Mouse (Mus musculus): ENCODE data around the gene Ccdc117. TPM values are rescaled to one million over a fixed set of nuclear protein-coding genes. Genes with fewer than 3 reads are reported as not detected.
"Not testable (repeated sequence)": the region's sequence is repeated elsewhere in the genome, so short reads cannot be mapped to it uniquely, and the experiment has no call there.

Ccdc117 gene
- polyA plus RNA-seq, 2 experiments from 2014 or later = 3.5 to 4.2 TPM

DNA sequence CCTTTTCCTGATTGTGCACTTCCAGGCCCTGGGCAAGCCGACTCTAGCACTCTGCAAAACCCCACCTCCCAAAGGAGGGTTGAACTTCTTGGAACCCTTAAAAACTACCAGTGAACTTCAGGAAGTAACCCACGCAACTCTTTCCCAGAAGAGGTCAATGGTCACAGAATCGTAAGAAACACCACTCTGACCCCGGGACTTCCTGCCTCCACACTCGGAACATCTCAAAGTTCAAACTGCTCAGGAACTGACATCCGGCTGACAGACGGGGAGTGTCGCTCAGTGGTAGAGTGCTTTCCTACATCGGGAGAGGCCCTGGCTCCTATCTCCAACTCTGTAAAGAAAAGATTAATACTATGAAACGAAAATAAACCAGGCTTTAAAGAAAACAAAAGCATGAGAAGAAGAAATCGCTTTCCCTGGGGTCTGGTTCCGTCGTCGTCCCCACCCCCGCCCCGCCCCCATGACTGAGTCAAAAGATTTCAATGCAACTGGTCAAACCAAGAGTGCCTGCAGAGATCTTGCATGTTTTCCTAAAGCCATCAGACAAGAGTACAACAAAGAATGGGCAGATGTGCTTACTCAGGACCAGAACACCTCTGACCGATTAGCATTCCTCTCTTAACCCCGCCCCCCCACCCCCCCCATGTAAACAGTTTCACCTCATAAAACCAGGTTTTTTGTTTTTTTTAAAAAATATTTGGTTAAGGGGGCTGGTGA lies 36.0 kb downstream of the Ccdc117 start:
- peak; percentile 77 for ATAC-seq

DNA sequence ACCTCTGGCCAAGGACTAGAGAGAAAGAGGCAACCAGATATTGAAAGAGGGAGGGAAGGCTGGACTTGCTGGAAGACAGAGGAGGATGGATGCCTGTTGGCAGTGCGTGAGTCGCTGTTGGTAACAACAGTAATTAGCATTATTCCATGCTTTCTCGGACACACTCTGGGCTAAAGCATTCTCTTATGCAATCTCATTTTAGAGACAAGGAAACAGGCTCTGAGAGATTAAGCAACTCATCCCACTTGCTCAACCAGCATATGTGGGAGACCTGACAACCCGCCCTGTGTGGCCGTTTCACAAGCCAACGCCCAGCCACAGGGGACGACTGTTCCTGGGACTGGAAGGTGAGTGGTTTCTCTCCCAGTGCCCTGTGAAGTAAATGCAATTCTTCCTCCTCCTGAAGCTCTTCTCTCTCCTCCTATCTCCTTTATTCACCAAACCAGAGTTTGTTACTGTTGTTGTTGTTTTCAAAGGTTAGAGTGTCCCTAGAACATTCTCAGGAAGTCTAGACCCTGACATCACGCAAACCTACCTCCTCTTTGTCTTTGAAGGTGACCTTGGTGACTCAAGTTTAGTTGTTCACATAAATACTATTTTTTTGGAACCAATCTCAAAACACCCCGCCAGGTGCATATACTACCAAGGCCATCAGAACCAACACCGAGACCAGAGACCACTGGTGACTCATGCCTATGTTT lies 39.5 kb downstream of the Ccdc117 start:
- ATAC-seq = no peak

DNA sequence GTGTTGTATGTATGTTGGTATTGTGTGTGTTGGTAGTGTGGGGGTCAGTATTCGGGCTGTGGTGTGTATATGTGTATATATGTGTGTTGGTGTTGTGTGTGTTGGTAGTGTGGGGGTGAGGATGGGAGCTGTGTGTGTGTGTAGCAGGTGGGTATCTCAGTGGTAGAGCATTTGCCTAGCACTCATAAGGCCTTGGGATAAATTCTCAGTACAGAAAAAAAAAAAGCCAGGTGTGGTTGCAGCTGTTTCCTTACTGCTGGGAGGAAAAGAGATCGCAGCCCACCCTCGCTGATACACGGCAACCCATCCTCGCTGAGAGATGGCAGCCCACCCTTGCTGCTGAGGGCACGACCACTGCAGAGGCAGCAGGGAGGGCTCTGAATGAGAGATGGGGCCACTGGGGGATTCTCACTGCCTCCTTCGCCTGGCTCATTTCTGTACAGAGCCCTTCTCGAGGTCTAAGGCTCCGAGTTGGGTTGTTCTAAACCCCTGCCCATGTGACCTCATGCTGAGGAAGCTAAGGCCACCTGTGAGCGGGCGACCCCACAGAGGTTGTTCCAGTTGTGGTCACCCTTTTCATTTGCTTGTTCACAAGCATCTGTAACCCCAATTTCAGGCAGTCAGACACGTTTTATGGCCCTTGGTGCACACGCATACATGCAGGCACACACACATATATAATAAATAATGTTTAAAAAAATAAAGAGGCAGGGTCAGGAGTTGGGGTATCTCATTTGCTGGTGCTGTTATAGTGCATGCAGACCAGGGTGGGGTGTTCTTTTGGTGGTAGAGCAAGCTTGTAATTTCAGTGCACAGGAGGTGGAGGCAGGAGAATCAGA lies 40.9 kb downstream of the Ccdc117 start:
- no peak for ATAC-seq

DNA sequence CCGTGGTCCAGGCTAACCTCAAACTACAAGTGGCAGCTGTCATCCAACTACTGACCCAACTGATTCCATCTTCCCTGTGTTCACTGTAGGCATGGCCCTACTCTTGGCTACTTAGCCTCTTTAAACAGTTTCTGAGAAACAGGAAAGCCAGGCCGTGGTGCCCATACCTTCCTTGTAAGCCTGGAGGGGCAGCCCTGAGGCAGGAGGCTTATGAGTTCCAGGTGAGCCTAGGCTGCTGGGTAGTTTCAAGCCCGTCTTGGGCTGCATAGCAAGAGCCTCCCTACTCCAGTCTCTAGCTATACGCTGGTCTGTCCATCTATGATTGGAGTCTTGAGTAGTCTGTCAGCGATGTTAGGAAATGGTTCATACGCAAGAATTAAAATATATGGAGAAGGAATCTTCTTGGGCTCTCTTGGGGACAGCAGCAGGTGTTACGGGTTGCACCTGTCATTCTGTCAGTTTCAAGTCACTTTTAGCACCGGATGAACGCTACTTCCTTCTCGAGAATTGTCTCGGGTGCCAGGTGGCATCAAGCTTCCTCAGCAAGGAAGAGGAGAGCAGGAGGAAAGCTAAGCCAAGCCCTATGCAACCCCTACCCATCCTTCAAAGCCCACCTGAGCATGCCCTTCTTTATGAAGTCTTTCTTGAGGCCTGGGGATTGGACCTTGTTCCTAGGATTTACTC lies 41.9 kb downstream of the Ccdc117 start:
- no peak for ATAC-seq

DNA sequence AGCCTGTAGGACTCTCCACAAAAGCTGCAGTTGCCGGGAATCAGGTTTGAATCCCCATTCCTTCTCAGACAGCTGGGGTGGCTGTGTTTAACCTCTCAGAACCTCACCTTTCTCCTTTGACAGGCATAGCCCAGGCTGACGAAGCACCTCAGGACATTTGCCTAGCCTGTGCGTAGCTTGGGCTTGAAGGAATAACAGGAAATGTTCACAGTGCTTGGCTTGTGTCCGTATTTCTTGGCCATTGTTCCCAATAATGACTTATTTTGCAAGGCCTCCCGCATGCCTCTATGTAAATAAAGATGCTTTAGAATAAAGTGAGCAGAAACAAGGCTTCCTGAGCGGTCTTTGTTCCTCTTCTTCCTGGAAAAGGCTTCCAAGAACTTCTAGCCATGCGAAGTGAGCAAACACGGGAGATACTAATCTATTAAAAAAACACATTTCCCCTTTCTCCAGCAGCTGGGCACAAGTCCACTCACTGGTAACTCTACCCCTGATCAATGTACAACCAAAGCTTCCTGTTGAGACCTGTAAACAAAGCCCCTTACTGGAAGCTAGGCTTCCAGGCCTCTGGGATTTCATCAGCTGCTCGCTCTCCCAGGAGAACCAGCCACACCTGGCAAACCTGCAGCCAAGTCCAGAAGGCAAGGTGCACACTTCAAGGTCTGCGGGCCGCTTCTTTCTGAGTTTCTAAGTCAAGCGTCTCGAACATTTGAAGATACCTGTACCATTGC lies 42.9 kb downstream of the Ccdc117 start:
- no peak for ATAC-seq

DNA sequence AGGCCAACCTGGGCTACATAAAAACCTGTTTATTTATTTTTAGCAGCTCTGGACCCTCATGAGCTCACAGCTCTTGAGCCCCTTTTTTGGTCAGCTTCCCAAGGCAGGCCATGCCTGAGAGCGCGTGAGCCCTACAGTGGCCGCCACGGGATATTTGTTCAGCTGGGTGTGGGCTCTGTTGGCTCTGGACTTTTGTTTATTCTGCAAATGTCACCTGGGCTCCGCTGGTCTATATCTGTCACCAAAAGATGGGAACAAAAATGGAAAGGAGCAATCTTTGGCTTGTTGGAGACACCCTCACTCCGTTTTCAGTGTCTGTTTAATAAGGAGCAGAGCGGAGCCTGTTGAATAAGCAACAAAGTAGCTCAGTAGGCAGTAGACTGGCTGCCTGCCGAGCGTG lies 43.6 kb downstream of the Ccdc117 start:
- no peak for ATAC-seq

DNA sequence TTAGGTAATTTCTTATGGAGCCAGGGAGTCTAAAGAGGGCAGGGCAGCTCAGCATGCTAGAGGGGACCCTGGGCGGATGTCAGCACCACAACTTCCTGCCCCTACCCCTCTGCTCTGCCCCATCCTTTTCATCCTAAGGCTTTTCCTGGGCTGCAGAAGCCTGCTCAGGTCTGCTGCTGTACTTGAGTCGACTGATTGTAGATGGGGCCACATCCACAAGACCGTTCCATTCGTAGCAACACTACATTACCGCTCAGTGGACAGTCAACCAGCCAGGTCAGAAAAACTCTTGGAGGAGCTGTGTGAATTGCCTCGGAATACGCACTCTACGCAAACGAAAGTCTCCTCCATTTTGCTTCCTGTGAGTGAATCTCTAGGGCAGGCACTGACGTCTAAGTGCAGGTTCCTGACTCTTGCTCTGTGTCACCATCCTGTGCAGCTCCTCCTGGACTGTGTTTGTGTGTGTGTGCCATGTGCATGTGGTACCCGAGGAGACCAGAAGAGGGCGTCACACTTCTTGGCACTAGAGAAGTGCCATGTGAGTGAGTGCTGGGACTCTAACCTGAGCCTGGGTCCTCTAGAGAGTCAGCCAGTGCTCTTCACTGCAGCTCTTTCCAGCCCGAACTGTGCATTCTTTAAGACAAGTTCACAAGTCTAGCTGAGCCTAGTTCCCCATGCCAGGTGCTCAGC lies 45.3 kb downstream of the Ccdc117 start:
- ATAC-seq = no peak

DNA sequence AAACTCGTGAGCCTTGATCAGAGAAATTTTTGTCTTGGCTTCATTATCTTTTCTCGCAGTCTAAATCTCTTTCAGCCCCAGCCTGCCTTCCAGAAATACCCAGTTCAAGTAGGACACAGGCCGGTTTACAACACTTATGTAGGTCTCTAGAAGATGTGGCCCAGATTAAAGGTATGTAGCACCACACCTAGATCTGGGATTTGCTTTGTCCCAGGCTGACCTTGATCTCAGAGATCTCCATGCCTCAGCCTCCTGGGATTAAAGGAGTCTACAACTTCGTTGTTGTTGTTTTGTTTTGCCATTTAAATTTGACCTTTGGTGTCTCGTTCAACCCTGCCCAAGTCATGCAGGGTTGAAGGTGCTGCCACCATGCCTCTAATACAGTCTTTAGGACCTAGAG lies 46.1 kb downstream of the Ccdc117 start:
- ATAC-seq = no peak

DNA sequence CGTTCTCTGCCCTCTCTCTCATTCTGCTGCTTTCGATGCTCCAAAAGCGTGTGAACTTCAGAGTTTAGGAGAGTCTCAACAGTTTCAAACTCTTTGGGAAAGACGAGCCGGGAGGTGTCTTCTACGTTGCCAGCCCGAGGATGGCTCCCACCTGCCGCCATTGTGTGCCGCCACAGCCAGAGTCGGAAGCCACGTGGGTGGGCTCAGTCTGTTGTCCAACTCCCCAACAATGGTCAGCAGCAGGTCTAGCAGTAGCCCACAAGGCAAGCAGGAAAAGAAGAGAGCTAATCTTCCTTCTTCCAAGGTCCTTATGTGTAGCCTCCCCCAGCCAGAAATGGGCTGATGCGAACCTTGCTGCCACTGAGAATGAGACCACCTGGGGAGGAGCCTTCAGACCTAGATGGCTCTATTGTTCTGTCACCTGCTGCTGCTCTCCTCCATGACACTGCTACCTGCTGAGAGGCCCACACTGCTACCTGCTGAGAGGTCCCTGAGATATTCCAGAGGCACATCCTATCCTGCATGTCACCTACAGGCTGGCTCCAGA lies 46.6 kb downstream of the Ccdc117 start:
- ATAC-seq = no peak

DNA sequence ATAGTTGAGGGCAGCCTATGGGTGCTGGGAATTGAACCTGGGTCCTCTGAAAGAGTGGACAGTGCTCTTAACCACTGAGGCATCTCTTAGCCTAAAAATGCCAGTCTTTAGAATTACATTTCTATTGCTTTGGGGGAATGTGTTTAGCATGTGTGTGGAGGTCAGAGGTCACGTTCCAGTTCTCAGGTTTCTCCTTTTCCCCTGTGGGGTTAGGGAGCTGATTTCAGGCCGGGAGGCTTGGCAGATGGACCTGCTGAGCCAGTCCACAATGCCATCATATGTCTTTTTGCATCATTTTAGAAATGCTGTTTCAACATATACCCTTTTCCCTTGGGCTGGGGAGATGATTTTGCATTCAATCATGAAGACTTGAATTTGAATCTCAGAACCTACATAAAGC lies 48.1 kb downstream of the Ccdc117 start:
- no peak for ATAC-seq

DNA sequence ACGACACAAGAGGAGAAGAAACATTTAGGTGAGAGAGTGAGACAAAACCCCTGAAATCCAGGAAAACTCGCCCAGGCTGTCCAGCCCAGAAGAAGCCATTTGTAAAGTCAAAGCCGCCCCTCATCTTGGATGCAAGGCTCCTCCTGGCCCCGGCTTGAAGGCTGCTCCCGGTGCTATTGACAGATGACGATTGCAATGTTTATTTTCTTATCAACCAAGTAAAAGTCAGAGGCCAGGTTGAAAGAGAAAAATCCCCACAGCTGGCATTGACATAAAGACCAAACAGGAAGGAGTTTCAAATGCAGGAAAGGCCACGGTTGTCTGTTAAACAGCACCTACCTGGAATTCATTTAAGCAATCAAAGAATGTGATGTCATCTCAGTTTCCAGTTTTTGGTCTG lies 50.1 kb downstream of the Ccdc117 start:
- ATAC-seq = no peak

DNA sequence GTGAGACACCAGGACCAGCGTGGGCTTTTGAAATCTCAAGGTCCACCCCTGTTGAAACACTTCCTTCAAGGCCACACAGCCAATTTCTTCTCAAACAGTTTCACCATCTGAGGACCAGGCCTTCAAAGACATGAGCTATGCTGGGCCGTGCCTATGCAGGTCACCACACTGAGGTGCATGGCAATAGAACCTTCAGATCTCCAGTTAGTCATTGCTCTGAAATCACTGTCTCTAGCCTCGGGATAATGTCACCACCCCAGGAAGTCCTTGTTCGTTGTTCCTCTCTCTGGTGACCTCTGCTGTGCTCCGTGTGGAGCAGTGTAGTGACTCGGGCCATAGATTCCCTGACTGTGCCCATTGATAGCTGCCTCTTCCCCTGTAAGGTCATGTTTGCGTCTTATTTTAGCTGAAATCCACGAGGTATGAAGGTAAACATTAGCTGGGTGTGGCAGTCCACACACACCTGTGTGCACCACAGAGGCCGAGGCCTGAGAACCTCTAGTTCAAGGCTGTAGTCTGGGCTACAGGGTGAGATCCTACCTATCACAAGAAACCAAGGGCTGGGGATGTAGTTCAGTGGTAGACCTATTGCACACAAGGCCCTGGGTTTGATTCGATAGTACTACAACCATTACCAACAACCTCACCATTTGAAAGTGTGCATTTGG lies 50.9 kb downstream of the Ccdc117 start:
- ATAC-seq = no peak

DNA sequence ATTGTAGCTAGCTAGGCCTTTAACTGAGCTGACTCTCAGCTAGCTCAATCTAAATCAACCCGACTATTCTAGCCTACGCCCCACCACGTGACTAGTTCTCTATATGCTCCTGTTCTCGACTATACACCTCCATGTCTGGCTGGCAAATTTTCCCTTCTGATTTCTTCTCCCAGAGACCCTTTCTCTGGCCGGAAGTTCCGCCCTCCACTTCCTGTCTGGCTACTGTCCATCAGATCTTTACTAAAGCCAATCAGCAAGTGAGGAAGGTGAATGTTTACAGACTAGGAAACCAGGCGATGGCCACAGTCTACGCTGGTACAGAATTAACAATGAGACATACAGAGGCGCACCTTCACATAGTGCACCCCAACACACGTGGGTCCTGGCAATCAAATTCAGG lies 52.6 kb downstream of the Ccdc117 start:
- ATAC-seq = not testable (repeated sequence)

DNA sequence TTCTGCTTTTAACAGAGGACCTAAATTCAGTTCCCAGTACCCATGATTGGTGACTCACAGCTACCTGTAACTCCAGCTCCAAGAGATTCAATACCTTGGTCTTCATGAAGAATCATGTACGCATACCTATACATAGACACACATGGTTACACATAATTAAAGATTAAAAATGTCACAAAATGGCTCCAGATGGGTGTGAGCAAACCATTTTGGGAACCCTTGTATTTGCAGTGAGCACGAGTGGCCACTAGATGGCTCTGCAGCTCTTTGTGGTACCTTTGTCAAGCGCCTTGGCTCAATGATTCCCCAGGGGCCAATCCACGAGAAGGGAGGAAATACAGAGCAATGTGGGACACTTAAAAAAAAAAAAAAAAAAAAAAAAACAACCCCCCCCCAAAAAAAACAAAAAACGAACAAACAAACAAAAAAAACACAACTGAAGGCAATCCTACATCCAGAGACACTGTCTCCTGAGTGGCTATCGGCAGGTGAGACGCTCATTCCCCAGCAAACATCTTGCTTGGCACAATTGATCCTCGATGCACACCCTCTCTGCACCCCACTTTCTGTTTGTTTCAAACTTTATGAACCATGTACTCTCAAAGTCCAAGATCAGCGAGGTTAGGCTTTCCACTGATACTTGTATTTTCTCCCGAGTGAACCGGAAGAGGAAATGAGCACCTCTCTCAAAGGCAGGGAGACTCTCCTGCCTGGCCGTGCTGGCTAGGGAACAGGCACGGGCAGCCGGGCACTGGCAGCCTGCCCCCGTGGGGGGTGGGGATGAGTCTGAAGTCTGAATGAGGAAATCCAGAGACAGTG lies 56.6 kb downstream of the Ccdc117 start:
- peak; percentile 85 for ATAC-seq

DNA sequence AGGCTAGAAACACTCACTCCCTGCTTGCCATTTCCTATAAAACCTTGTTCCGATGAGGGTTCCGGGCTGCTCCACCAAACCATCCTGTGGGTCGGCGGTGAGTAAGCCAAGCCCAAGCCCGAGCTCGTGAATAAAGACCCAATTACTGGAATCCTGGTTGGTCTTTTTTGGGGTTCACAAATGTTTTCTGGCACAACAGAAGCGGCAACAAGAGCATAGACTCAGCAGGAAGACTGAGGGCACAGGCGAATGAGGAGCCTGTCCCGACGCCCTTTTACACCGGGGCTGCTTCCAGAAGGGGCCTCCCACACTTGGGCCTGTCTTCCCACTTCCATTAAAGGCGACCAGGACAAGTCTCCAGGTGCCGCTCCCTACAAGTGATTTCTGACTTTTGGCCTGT lies 59.4 kb downstream of the Ccdc117 start:
- ATAC-seq = no peak

Data from activated CD4-positive, CD25-positive, alpha-beta regulatory T cell, adult 4 months (primary cell).